Mouse (Mus musculus): Measurements from ENCODE around the gene Bag6.
A peak's percentile ranks its signal among the peaks of the same experiment; 100 is the strongest.

- TF ChIP-seq CTCF (IDR thresholded peaks at IDR 0.05; ENCODE audit: low read depth, low read length) (no peak), POLR2AphosphoS5 (IDR thresholded peaks at IDR 0.05; ENCODE audit: insufficient replicate concordance, low read depth, low read length) (peak; percentile 89; the same call in 1 of the 2 replicates)
These were observed 11.2 kb downstream of the Bag6 start for GRCm38 (mm10) chr17:35146139-35146538.

Data from G1E (cell line).